Mouse (Mus musculus): ENCODE data around the gene Phpt1.

DNA sequence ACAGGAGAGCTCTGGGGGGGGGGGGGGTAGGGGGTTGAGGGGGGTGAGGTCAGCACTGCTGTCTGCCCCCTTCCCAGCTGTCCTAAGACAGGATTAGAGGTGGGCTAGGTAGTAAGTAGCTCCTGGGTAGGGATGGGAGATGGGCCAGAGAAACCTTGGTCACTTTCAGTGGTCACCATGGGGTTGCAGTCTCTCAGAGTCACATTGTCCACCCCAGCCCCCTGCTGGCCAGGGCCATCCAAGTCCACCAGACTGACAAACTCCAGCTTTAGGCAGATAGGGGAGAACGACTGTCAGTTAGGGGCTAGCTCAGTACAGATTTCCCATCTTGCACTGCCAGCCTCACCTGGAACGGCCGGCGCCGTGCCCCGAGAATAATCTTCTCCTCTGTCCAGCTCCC, 8.5 kb downstream of the Phpt1 start:
- no peak for TF ChIP-seq GATA1 (IDR thresholded peaks at IDR 0.05; ENCODE audit: borderline replicate concordance, low read length)
- no peak for TF ChIP-seq FLI1 (IDR thresholded peaks at IDR 0.05; ENCODE audit: low read length)
